Mouse (Mus musculus) lung, adult 2 months (tissue): ENCODE measurements at regions not wholly inside any gene's neighbourhood (a gene's known extent, or its start where the extent isn't known, plus 50 kb on each side); places are given as distances from the start of the nearest gene placed in this dataset.

Experiments
- CTCF ChIP-seq: fragments of 200-500 bp; IDR thresholded peaks from 2 replicates; pipeline ENCODE4 v1.5.1; 2011; ENCODE audit warnings: mild to moderate bottlenecking, low read length, control low read depth; ENCODE audit not compliant: insufficient read depth
- POLR2A ChIP-seq: fragments of 200-500 bp; IDR thresholded peaks from 2 replicates; pipeline ENCODE4 v1.6.1; 2011; ENCODE audit warnings: low read depth, mild to moderate bottlenecking, control low read depth, low read length, borderline replicate concordance; ENCODE audit errors: extremely low read depth

- peak; percentile 43 for TF ChIP-seq CTCF
- TF ChIP-seq POLR2A, result no peak
These were observed 93.3 kb downstream of the Tmem38b start for GRCm38 (mm10) chr4:53919188-53919587.
